Mouse (Mus musculus) heart, postnatal 25 days (tissue): ENCODE measurements at regions not wholly inside any gene's neighbourhood (a gene's known extent, or its start where the extent isn't known, plus 50 kb on each side); places are given as distances from the start of the nearest gene placed in this dataset.

Source experiments
- DNase-seq: peaks from one replicate; pipeline ENCODE4 v3.0.0; 2022; ENCODE audit warnings: low spot score
- intact Hi-C: fragments of 180-260 bp; cut with DNase I; formaldehyde crosslinking; loops from one replicate; pipeline ENCODE4 v1.15.1; 2025

DNA sequence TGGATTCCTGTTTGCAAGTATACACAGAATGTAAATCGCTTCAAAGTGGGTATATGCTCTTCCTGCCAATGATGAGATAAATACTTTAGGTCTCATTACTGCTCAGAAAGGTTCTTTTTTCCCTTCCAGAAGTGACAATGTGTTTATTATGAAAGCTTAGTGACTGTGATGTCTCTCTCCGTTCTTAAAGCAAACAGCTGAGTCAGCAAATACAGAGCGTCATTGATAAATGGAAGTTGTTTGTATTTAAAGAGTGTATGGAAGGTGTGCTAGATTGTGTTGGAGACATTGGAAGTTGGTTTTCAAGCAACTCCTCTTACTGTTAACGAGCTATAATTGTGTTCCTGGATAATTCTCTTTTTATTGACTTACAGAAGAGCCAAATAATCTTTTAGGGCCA lies 408.0 kb downstream of the Prr30 start:
- DNase-seq, result no peak
- intact Hi-C loops, result no loop called here

DNA sequence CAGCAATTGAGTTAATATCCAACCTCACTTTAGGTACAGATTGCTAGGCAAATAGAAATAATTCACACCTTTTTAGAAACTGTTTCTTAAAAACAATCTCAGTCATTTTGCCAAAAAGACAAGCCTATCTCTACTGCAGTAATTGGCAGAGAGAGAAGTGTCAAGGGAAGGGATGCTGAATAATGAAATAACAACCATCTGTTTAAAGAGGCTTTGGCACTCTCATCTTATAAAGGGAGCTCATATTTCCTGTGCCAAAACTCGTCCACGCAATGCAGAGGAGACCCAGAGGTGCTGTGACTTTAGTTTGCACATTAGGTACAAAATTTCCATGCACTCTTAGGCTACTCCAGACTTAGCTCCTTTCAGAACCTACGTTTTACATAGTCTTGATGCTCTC lies 418.2 kb downstream of the Prr30 start:
- intact Hi-C loops, result no loop called here
- no peak for DNase-seq

DNA sequence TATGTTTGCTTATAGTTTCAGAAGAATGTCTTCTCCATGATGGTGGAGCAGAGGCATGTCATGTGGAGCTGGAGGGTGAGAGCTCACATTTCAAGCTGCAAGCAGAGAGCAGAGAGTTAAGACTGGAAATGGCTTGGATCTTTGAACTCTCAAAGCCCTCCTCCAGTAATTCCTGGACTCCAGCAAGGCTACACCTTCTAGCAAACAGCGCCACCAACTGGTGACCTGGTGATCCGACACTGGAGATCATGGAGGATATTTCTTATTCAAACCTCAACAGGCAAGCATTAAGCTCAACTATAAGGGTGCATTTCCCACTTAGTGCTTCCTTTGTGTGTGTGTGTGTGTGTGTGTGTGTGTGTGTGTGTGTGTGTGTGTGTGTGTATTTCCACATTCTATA lies 446.2 kb downstream of the Prr30 start:
- no peak for DNase-seq
- intact Hi-C loops, result loop anchor here (5.0 to 10.0 kb wide), 3 partner anchors 149 to 469 kb away; partner anchors contain the start of gene Klf12

- intact Hi-C loops, result loop anchor here (5.0 to 10.0 kb wide), 3 partner anchors 148 to 468 kb away; partner anchors contain the start of gene Klf12
Measured at GRCm38 (mm10) chr14:100752746-100753145, 447.4 kb downstream of the Prr30 start.

DNA sequence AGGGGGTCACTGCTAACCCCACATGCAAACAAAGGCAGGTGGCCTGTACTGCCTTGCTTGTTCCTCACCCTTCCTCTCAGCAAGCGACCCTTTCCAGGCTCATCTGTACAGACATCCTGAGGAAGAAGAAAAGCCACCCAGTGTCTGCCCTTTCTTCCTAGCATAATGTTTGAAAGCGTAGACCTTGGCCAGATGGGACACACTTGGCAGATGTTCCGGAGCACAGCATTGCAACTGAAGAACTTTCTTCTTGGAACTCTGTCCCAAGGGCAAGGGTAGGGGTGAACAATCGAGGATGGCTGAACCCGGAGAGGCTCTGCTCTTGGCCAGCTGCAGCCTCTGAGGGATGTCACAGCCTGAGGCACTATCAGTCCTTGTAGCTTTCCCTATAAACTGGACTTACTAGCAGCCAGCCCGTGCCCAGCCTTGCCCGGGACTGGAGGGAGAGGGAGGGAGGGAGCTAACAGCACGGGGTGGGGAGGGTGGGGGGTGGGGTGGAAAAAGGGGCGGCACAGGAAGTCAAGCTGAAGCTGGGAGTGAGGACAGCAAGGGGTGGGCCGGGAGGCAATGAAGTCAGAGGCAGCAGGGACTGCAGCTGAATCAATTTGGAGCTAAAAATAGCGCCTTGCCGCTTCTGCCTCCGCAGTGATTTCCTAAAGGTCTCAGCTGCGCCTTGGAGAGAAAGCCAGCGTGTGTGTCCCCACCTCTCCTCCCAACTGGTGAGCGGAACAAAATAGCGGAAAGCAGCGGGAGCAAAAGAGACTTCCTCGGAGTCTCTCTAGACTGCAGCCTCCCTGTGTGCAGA lies 450.2 kb downstream of the Prr30 start:
- intact Hi-C loops, result loop anchor here (5.0 to 10.0 kb wide), 4 partner anchors 145 to 465 kb away; partner anchors contain the start of gene Klf12
- peak; percentile 65 for DNase-seq

More at GRCm38 (mm10) chr14:100752746-100753145, 447.4 kb downstream of the Prr30 start:
- no peak for DNase-seq

GRCm38 (mm10) chr14:100735276-100735675 lies 450.8 kb upstream of the Klf12 start:
- DNase-seq, result no peak

DNA sequence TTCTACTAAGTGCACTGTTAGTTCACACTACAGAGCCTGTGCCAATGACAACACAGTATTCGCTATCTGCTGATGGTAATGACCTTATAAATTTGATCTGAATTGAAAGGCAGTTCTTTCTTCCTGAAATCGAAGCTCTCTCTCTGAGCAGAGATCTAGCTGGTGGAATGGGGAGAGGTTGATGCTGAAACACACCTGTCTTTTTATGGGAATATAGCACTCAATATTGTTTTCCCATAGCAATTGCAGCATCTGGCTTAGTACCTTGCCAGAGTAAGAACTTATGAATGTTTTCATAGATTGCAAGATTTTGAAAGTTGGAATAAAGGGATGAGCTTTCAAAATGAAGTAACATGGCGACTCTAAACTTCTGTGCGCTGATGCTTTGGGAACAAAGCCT lies 444.0 kb upstream of the Klf12 start:
- no peak for DNase-seq
- intact Hi-C loops, result no loop called here

More at GRCm38 (mm10) chr14:100735276-100735675, 450.8 kb upstream of the Klf12 start:
- intact Hi-C loops, result no loop called here

GRCm38 (mm10) chr14:100727701-100728100 lies 443.2 kb upstream of the Klf12 start:
- no peak for DNase-seq
- intact Hi-C loops, result no loop called here

DNA sequence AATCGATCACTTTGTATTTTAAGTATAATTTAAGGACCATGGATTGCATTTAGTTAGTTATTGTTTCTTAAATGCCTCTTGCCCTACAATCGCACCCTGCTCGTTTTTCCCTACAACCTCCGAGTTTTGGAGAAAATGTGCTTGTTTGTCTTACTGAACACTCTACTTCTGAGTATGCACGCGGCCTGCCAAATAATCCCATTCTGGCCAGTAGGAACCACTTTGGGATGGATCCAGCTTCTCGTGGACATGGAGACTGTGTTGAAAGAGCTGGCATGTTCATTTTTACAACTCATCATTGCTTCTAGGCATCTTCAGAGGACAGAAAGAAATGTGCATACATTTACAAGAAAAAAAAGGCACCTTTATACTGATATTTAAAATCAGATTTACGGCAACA lies 440.5 kb upstream of the Klf12 start:
- intact Hi-C loops, result no loop called here
- DNase-seq, result peak; percentile 8

DNA sequence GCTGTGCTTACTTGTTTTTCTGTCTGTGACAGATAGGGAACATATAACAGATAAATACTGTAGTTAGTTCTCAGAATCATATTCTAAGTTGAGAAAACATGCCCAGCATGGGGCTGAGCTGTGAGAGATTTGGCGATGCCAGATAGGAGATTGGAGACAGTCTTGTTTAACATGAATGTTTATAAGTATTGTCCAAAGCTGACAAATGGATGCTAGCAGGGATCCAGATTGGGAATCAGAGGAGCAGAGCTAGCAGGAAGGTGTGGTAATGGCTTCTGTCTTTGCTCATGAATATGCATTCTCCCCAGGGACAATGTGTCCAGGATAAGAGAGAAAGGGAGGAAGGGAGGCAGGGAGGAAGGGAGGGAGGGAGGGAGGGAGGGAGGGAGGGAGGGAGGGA lies 436.2 kb upstream of the Klf12 start:
- intact Hi-C loops, result no loop called here
- no peak for DNase-seq

DNA sequence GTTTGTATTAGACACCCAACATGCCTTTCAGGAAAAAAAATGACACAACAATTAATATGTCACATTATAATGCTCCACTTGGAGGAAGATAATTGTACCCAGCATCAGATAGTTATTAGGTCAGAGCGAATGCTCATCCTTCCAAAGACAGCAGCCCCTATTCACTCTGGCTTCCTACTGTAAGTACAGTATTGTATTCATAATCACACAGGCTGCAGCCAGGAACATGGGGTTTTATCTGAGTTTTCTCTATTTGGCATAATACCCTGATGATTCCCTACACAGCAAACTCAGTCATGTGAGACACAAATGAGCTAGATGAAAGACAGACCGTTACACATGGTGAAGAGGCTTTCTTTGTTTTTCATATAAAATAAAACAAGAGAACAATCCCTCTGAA lies 430.5 kb upstream of the Klf12 start:
- DNase-seq, result no peak
- intact Hi-C loops, result no loop called here

DNA sequence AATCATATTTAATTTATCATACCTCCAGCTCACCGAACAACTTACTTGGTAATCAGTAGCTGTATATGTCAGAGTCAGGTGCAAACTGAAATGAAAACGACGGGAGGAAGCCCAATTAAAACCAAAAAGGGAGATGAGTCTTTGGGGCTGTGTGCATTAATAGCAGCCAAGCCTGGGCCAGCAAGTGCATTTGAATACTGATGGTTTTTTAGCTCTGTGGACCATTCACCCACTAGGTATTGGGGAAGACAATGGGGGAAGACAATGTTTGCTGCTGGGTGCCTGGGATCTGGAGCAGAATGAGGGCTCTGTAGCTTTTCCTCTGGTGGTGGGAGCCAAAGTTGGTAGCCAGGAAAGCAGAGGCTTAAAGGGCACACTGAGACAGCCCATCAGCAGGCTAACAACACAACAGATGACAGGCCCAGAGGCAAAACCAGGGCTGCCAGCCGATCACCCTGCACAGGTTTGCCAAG lies 429.6 kb upstream of the Klf12 start:
- intact Hi-C loops, result no loop called here
- DNase-seq, result no peak

- no peak for DNase-seq
- intact Hi-C loops, result no loop called here
Measured at GRCm38 (mm10) chr14:100713592-100713991, 429.1 kb upstream of the Klf12 start.

DNA sequence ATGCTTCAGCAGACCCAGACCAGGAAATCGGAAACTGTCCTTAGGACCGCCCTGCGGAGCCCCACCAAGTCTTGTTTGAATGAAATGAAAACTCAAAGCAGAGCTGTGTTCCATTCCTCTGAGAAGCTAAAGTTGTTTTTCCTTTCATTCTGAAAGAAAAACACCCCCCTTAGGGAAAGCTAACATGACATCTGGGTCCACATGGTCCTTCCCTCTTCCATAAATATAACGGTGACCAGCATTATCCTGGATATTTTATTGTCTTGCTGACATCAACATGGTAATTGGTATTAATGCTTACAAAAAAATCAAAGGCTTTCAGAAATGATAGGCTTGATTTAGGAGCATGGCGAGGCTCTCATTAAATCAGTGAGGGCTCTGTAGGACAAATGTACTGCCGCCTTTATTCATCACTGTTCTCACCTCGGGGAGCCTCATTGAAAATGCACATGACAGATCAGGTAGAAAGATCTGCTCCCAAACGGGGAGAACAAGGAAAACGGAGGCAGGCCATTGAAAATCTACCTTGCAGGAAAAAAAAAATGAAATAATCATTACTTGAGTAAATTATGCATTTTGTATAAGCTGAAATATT lies 381.0 kb upstream of the Klf12 start:
- DNase-seq, result no peak
- intact Hi-C loops, result no loop called here

DNA sequence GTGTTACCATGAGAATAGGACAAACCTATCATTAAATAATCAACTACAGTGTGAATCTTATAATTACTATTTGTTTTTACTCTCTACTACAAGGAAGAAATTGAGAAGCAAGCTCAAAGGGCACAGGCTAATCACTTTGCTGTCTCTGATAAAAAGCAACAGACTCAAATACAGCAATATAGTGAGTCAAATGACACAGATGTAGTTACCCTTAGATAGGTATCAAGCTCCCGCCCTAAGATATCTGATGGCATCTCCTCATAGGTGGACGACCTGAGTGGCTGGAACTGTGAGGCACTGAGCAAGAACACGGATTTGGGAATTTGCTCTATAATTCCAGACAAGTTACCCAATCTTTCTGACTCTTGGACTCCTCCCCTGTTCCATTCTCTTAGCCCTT lies 379.7 kb upstream of the Klf12 start:
- intact Hi-C loops, result no loop called here
- no peak for DNase-seq

- intact Hi-C loops, result no loop called here
- DNase-seq, result no peak
Measured at GRCm38 (mm10) chr14:100642076-100642475, 357.6 kb upstream of the Klf12 start.

- intact Hi-C loops, result no loop called here
- no peak for DNase-seq
Measured at GRCm38 (mm10) chr14:100634521-100634920, 350.0 kb upstream of the Klf12 start.

DNA sequence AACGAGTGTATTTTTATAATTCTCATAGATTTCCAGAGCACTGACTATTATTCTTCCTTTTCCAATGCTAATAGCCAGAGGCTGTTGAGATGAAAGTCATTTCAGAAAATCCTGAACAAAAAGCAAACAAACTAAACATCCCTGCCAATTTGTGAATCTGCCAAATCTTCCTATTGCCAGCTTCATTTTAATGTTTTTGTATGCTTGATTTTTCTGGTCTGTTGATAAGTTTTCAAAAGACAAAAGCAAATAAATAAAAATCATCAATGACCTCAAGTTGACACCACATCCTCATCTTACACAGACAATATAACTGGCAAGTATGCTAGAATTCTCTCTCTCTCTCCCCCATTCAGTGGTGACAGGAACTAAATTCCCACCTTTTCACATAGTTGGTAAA lies 347.2 kb upstream of the Klf12 start:
- no peak for DNase-seq
- intact Hi-C loops, result no loop called here

DNA sequence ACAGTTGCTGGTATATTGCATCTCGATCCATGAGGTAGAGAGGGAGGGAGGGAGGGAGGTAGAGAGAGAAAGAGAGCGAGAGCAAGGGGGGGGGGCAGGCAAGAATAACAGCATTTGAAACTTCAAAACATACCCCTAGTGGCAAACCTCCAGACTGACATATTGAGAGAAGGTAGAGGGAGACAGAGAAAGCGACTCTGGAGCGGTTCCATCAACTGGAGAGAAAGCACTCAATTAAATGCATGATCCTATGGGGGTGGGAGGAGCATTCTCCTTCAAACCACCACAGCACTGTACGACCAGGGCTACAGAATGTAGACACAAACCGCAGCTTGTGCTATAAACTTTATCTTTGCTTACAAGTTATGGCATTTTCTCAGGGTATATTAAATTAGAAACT lies 345.7 kb upstream of the Klf12 start:
- intact Hi-C loops, result no loop called here
- no peak for DNase-seq

- intact Hi-C loops, result no loop called here
Measured at GRCm38 (mm10) chr14:100627523-100627922, 343.0 kb upstream of the Klf12 start.

DNA sequence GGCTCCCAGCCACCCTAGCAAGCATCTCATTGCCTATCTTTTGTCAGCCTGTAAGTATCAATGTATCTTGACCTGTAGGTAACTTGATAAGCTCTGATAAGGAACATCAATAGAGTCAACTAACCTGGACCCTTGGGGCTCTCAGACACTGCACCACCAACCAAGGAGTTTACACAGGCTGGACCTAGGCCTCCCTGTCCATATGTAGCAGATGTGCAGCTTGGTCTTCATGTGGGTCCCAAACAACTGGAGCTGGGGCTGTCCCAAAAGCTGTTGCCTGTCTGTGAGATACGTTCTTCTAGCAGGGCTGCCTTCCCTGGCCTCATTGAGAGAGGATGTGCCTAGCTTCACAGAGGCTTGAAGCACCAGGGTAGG lies 335.2 kb upstream of the Klf12 start:
- DNase-seq, result no peak
- intact Hi-C loops, result no loop called here

More at GRCm38 (mm10) chr14:100627523-100627922, 343.0 kb upstream of the Klf12 start:
- no peak for DNase-seq
